Mouse (Mus musculus) lung, embryonic 16.5 days (tissue): ENCODE measurements at regions not wholly inside any gene's neighbourhood (a gene's known extent, or its start where the extent isn't known, plus 50 kb on each side); places are given as distances from the start of the nearest gene placed in this dataset.
A peak's percentile ranks its signal among the peaks of the same experiment; 100 is the strongest.

Source experiments
- ATAC-seq: fragments of 200-750 bp; cut with Nextera tagmentation; 2 replicates; pipeline ENCODE4 v1.8.0; 2017; ENCODE audit warnings: low read depth, mild to moderate bottlenecking, moderate library complexity
- H3K27ac ChIP-seq: fragments of 300-500 bp; sonication (generic); 2 replicates; pipeline ENCODE4 v1.5.1; 2014; ENCODE audit warnings: mild to moderate bottlenecking, control low read depth, low read length
- H3K27me3 ChIP-seq: fragments of 300-500 bp; sonication (generic); 2 replicates; pipeline ENCODE4 v1.6.1; 2014; ENCODE audit warnings: low read depth, low read length, mixed read lengths; ENCODE audit not compliant: control insufficient read depth, insufficient read depth
- H3K36me3 ChIP-seq: fragments of 300-500 bp; sonication (generic); 2 replicates; pipeline ENCODE4 v1.6.1; 2014; ENCODE audit warnings: low read length; ENCODE audit not compliant: control insufficient read depth, insufficient read depth
- H3K4me1 ChIP-seq: fragments of 300-500 bp; sonication (generic); replicated peaks from 2 replicates; pipeline ENCODE4 v1.6.1; 2014; ENCODE audit warnings: low read length, mixed read lengths; ENCODE audit not compliant: control insufficient read depth, insufficient read depth
- H3K4me2 ChIP-seq: fragments of 300-500 bp; sonication (generic); 2 replicates; pipeline ENCODE4 v1.6.1; 2014; ENCODE audit warnings: low read depth, low read length, control low read depth
- H3K4me3 ChIP-seq: fragments of 300-500 bp; sonication (generic); 2 replicates; pipeline ENCODE4 v1.5.1; 2014; ENCODE audit warnings: mild to moderate bottlenecking, low read length, control low read depth
- H3K9ac ChIP-seq: fragments of 300-500 bp; sonication (generic); 2 replicates; pipeline ENCODE4 v1.6.1; 2014; ENCODE audit warnings: low read length, control low read depth
- H3K9me3 ChIP-seq: fragments of 300-500 bp; sonication (generic); 2 replicates; pipeline ENCODE4 v1.6.1; 2016; ENCODE audit warnings: low read length; ENCODE audit not compliant: control insufficient read depth
- WGBS: fragments of 180-500 bp; shearing (Covaris S2); extraction: QIAGEN DNeasy Blood & Tissue Kit; methylation state at CpG from one replicate; pipeline ENCODE4 v1.1.7; 2014; 5-methylcytosine and 5-hydroxymethylcytosine counted together

- H3K9me3 ChIP-seq = no peaks in the 10 kb centered on the region
- no peak overlapping the region for H3K4me2 ChIP-seq
- WGBS = 43% methylated on average over 14 of the region's 14 CpGs
- H3K9ac ChIP-seq = no peak overlapping the region
- no peak overlapping the region for H3K27ac ChIP-seq
- peaks cover 3% of the 10 kb centered on the region; the same call in 1 of the 2 replicates for H3K4me1 ChIP-seq
- ATAC-seq = no peak
- no peak overlapping the region for H3K4me3 ChIP-seq
- no peaks in the 10 kb centered on the region for H3K36me3 ChIP-seq
- H3K27me3 ChIP-seq = no peaks in the 10 kb centered on the region
Observed at GRCm38 (mm10) chr4:131484607-131485111, 353.4 kb downstream of the Ptpru start.

DNA sequence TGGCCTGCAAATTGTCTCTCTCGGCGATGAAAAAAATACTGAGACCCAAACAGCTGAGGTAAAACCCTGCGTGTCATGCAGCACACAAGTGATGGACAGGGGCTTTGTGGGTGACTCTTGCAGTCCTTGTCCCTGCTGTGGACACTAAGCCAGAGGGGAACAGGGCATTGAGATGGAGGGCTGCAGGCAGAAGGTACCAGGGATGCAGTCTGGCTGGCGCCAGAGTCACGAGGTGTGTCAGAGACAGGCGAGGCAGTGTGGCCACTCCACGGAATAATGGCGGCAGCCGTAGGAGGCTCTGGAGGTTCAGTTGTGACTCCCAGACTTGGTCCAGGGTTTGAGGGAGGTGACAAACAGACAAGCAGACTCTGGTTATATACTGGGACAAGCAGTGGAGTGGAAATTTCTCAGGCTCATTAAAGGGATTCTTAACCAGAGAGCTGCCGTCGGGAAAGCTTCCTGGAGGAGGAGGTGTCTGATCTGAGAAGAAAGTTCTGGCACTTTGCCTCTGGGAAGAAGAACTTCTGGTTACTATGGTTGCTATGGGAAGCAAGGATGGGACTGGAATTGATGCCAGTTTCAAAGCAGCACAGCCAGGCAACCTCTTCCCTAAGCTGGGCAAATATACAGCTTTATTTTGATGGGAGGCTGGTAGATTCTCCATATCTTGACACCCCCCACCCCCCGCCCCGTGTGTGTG is 352.8 kb downstream of the Ptpru start:
- Histone ChIP-seq H3K9me3 (no peaks in the 10 kb centered on the region), H3K27ac (no peak overlapping the region), H3K4me1 (peaks cover 3% of the 10 kb centered on the region; the same call in 1 of the 2 replicates), H3K27me3 (no peaks in the 10 kb centered on the region), H3K36me3 (no peaks in the 10 kb centered on the region), H3K4me2 (no peak overlapping the region), H3K4me3 (no peak overlapping the region), H3K9ac (no peak overlapping the region)
- ATAC-seq = no peak
- WGBS = 62% methylated on average over 13 of the region's 13 CpGs

- no peaks in the 10 kb centered on the region for H3K36me3 ChIP-seq
- H3K9ac ChIP-seq = no peak overlapping the region
- 13% methylated on average over 4 of the region's 4 CpGs for WGBS
- H3K4me3 ChIP-seq = no peak overlapping the region
- no peaks in the 10 kb centered on the region for H3K9me3 ChIP-seq
- no peak overlapping the region for H3K27ac ChIP-seq
- no peak overlapping the region for H3K4me2 ChIP-seq
- H3K27me3 ChIP-seq = no peaks in the 10 kb centered on the region
- peak; percentile 48; the same call in 1 of the 2 replicates for ATAC-seq
- H3K4me1 ChIP-seq = peaks cover 3% of the 10 kb centered on the region; the same call in 1 of the 2 replicates
Observed at GRCm38 (mm10) chr4:131486821-131487220, 351.3 kb downstream of the Ptpru start.

- Histone ChIP-seq H3K9ac (no peak overlapping the region), H3K9me3 (no peaks in the 10 kb centered on the region), H3K27me3 (no peaks in the 10 kb centered on the region), H3K4me2 (no peak overlapping the region), H3K4me1 (peaks cover 3% of the 10 kb centered on the region; the same call in 1 of the 2 replicates), H3K36me3 (no peaks in the 10 kb centered on the region), H3K27ac (no peak overlapping the region), H3K4me3 (no peak overlapping the region)
- WGBS = 32% methylated on average over 6 of the region's 6 CpGs
- no peak for ATAC-seq
Observed at GRCm38 (mm10) chr4:131488246-131488645, 349.8 kb downstream of the Ptpru start.

GRCm38 (mm10) chr4:131489056-131489455 is 349.0 kb downstream of the Ptpru start:
- Histone ChIP-seq H3K4me1 (peaks cover 3% of the 10 kb centered on the region; the same call in 1 of the 2 replicates), H3K9ac (no peak overlapping the region), H3K9me3 (no peaks in the 10 kb centered on the region), H3K4me3 (no peak overlapping the region), H3K27me3 (peaks cover 2% of the 10 kb centered on the region; the same call in 1 of the 2 replicates), H3K27ac (no peak overlapping the region), H3K36me3 (no peaks in the 10 kb centered on the region), H3K4me2 (no peak overlapping the region)
- no peak for ATAC-seq
- 21% methylated on average over 3 of the region's 3 CpGs for WGBS

GRCm38 (mm10) chr4:131491960-131492359 is 346.1 kb downstream of the Ptpru start:
- Histone ChIP-seq H3K4me2 (no peak overlapping the region), H3K27me3 (peaks cover 2% of the 10 kb centered on the region; the same call in 1 of the 2 replicates), H3K4me1 (no peaks in the 10 kb centered on the region), H3K27ac (no peak overlapping the region), H3K9me3 (no peaks in the 10 kb centered on the region), H3K4me3 (no peak overlapping the region), H3K9ac (no peak overlapping the region), H3K36me3 (no peaks in the 10 kb centered on the region)
- WGBS = 48% methylated on average over 4 of the region's 4 CpGs
- ATAC-seq = peak; percentile 36; the same call in 1 of the 2 replicates

GRCm38 (mm10) chr4:131493726-131494125 is 344.4 kb downstream of the Ptpru start:
- no peak for ATAC-seq
- Histone ChIP-seq H3K9me3 (no peaks in the 10 kb centered on the region), H3K4me1 (no peaks in the 10 kb centered on the region), H3K27ac (no peak overlapping the region), H3K27me3 (peaks cover 2% of the 10 kb centered on the region; the same call in 1 of the 2 replicates), H3K36me3 (no peaks in the 10 kb centered on the region), H3K9ac (no peak overlapping the region), H3K4me2 (no peak overlapping the region), H3K4me3 (no peak overlapping the region)
- 32% methylated on average over 4 of the region's 4 CpGs for WGBS

DNA sequence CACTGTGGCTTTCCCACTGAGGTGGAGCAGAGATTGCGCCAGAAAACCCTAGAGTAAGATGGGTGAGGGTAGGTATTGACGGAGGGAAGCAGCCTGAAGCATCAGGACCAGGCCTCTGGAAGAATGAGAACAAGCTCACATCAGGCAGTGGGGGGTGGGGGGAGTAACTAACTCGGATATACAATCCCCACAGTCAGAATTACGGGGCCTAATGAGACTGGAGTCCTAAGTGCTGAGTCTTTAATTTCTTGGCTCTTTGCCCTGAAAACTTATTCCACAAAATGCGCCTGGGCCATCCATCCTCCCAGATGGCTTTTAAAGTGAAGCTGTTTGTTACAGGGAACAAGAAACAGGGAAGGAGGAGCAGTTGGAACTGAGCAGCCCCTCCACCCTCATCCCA is 341.2 kb downstream of the Ptpru start:
- WGBS = 42% methylated on average over 5 of the region's 5 CpGs
- no peak overlapping the region for H3K4me3 ChIP-seq
- no peak overlapping the region for H3K27ac ChIP-seq
- no peaks in the 10 kb centered on the region for H3K36me3 ChIP-seq
- ATAC-seq = no peak
- no peaks in the 10 kb centered on the region for H3K4me1 ChIP-seq
- H3K27me3 ChIP-seq = peaks cover 2% of the 10 kb centered on the region; the same call in 1 of the 2 replicates
- no peaks in the 10 kb centered on the region for H3K9me3 ChIP-seq
- no peak overlapping the region for H3K9ac ChIP-seq
- no peak overlapping the region for H3K4me2 ChIP-seq

DNA sequence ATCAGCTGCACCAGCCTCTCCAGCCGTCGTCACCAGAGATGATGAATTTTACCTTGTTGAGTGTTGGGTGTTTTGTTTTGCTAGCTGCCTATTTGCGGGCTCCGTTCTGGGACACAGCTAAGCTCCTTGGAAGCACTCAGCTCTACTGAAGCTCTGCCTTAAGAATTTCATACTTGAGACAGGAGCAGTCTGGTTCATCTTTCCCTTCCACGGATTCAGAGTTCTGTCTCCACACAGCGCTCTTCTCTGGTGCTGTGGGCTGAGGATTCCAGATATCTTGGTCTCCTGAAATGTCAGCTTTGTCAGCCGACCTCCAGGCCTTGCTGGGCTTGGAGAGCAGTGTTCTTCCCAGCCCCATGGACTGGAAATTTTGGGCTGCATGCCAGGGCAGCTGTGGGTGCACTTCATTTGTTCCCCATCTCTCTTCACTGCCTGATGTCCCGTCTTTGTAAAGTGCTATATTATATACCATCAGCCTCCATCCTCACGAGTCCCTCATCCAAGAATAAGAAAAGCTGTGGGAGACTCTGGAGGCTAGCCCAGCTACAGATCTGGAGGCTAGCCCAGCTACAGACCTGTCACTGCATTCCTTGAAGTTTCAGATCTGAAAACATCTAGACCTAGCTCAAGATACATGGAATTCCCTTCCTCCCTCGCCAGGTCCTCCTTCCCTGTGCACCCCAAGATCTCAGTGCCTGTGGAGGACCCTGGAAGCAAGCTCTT is 337.0 kb downstream of the Ptpru start:
- H3K36me3 ChIP-seq = no peaks in the 10 kb centered on the region
- no peaks in the 10 kb centered on the region for H3K9me3 ChIP-seq
- no peak overlapping the region for H3K4me3 ChIP-seq
- no peaks in the 10 kb centered on the region for H3K4me1 ChIP-seq
- no peak overlapping the region for H3K9ac ChIP-seq
- ATAC-seq = no peak
- WGBS = 56% methylated on average over 10 of the region's 10 CpGs
- no peaks in the 10 kb centered on the region for H3K27me3 ChIP-seq
- no peak overlapping the region for H3K4me2 ChIP-seq
- no peak overlapping the region for H3K27ac ChIP-seq
